Mouse (Mus musculus) urinary bladder, postnatal 25 days (tissue): ENCODE measurements around the gene Arl4a.

Source experiments
- DNase-seq: peaks from one replicate; pipeline ENCODE4 v3.0.0; 2022; ENCODE audit warnings: low spot score

Gene Arl4a

GRCm38 (mm10) chr12:39959166-39959565 is 78.7 kb downstream of the Arl4a start:
- DNase-seq, result no peak

- no peak for DNase-seq
Measured at GRCm38 (mm10) chr12:39957931-39958671, 79.7 kb downstream of the Arl4a start.

GRCm38 (mm10) chr12:39956396-39956795 is 81.4 kb downstream of the Arl4a start:
- no peak for DNase-seq
